Mouse (Mus musculus): ENCODE data around the gene Tmcc1.

- TF ChIP-seq CTCF (IDR thresholded peaks at IDR 0.05) (no peak), EP300 (IDR thresholded peaks at IDR 0.05) (no peak)
These were observed 82.7 kb downstream of the Tmcc1 start for GRCm38 (mm10) chr6:116110588-116110987.

Data from lung, postnatal 0 days (tissue).